Comparison of ENCODE assay signal across 23 mouse cellular contexts in the genomic region with DNA sequence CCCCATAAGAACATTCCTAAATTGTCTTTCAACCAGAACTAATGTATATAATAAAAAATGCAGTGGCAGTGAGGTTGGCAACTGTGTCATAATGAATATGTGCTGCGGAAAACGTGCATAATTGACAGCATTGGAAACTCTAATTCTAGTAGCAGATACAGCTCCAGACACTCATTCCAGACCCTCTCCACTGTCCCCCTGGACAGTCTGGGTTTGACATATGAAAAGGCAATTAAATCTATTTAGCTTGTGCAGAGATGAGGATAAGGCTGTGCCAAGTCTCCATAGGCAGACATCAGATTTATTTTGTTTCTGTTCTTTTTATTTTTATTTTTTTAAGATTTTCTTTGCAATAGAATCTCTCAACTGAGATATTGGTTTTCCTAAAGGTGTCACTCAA.
DNase-seq lines count a peak whose midpoint lies in the region; ATAC-seq and TF ChIP-seq lines count a peak whose summit lies in the region.
"Had no signal": no experiment of that assay in that cellular context is flagged by ENCODE, and none has a peak within 500 bp of the region (broad histone marks: within the 10 kb centered on the region; RNA-seq: fewer than 3 reads in every experiment).

No protein-coding gene starts in this region.

- no peak overlapping the region for H3K27ac ChIP-seq in hindbrain, embryonic 12.5 days
- H3K27ac ChIP-seq in hindbrain, embryonic 10.5 days = no peak overlapping the region
- no peak overlapping the region for H3K27ac ChIP-seq in midbrain, embryonic 14.5 days (replicated peaks; ENCODE audit: low read depth, low read length)
- no peak overlapping the region for H3K27ac ChIP-seq in midbrain, embryonic 10.5 days (replicated peaks)
- no peak overlapping the region for H3K27ac ChIP-seq in hindbrain, postnatal 0 days
- H3K27ac ChIP-seq: embryonic facial prominence, embryonic 12.5 days; embryonic facial prominence, embryonic 15.5 days; gastrocnemius, adult 2 months had no signal

- no peaks in the 10 kb centered on the region for H3K9me3 ChIP-seq in hindbrain, embryonic 12.5 days (replicated peaks)
- no peaks in the 10 kb centered on the region for H3K9me3 ChIP-seq in hindbrain, embryonic 10.5 days
- H3K9me3 ChIP-seq in midbrain, embryonic 14.5 days (ENCODE audit: control insufficient read depth, low read length) = no peaks in the 10 kb centered on the region
- no peaks in the 10 kb centered on the region for H3K9me3 ChIP-seq in midbrain, embryonic 10.5 days (replicated peaks)
- no peaks in the 10 kb centered on the region for H3K9me3 ChIP-seq in hindbrain, postnatal 0 days (ENCODE audit: low read length)
- H3K9me3 ChIP-seq: embryonic facial prominence, embryonic 12.5 days; embryonic facial prominence, embryonic 15.5 days had no signal

- ATAC-seq in hindbrain, embryonic 12.5 days (ENCODE audit: low FRiP score) = peak; percentile 62; the same call in 1 of the 2 replicates
- ATAC-seq in midbrain, embryonic 14.5 days (ENCODE audit: low FRiP score, low TSS enrichment) = 0 out of 2 replicates have a peak, but pooled peaks have one; percentile 18
- ATAC-seq in hindbrain, postnatal 0 days = 0 out of 2 replicates have a peak, but pooled peaks have one; percentile 24
- ATAC-seq: activated CD4-positive, CD25-positive, alpha-beta regulatory T cell, adult 4 months; forebrain, embryonic 14.5 days; forebrain, postnatal 0 days had no signal

- H3K36me3 ChIP-seq in hindbrain, embryonic 12.5 days = no peaks in the 10 kb centered on the region
- H3K36me3 ChIP-seq in hindbrain, embryonic 10.5 days = no peaks in the 10 kb centered on the region
- no peaks in the 10 kb centered on the region for H3K36me3 ChIP-seq in midbrain, embryonic 14.5 days (ENCODE audit: control insufficient read depth, insufficient read depth, low read length)
- H3K36me3 ChIP-seq in midbrain, embryonic 10.5 days = no peaks in the 10 kb centered on the region
- no peaks in the 10 kb centered on the region for H3K36me3 ChIP-seq in hindbrain, postnatal 0 days (ENCODE audit: insufficient read depth, low read length)
- H3K36me3 ChIP-seq: embryonic facial prominence, embryonic 12.5 days; embryonic facial prominence, embryonic 15.5 days had no signal

- no peak overlapping the region for H3K9ac ChIP-seq in hindbrain, embryonic 12.5 days
- no peak overlapping the region for H3K9ac ChIP-seq in midbrain, embryonic 14.5 days (replicated peaks; ENCODE audit: low read length)
- H3K9ac ChIP-seq in hindbrain, postnatal 0 days (replicated peaks; ENCODE audit: low read length) = no peak overlapping the region
- H3K9ac ChIP-seq: embryonic facial prominence, embryonic 12.5 days; embryonic facial prominence, embryonic 15.5 days; forebrain, postnatal 0 days had no signal

- intact Hi-C loops in heart, postnatal 10 days (cut with DNase I) = no loop called here

- H3K4me2 ChIP-seq in hindbrain, embryonic 12.5 days (replicated peaks) = no peak overlapping the region
- H3K4me2 ChIP-seq in midbrain, embryonic 14.5 days (ENCODE audit: low read length) = no peak overlapping the region
- H3K4me2 ChIP-seq in hindbrain, postnatal 0 days (ENCODE audit: low read depth, low read length) = no peak overlapping the region
- H3K4me2 ChIP-seq: embryonic facial prominence, embryonic 12.5 days; embryonic facial prominence, embryonic 15.5 days; heart, embryonic 11.5 days had no signal

- DNase-seq in hindbrain, embryonic 10.5 days (ENCODE audit: low spot score) = no peak
- DNase-seq in midbrain, embryonic 14.5 days = no peak
- no peak for DNase-seq in midbrain, embryonic 10.5 days (ENCODE audit: low spot score)
- peak; percentile 33 for DNase-seq in brain, embryonic 14.5 days (ENCODE audit: low read depth)
- DNase-seq in hindbrain, postnatal 0 days (ENCODE audit: low spot score) = no peak
- DNase-seq in heart, postnatal 10 days = no peak
- DNase-seq: adrenal gland, postnatal 10 days; adrenal gland, postnatal 36 days; cerebellum, adult 11 months; cerebellum, adult 2 months; cerebellum, adult 9-11 months; cerebellum, postnatal 25 days; forebrain, postnatal 0 days; gastrocnemius, adult 2 months; gastrocnemius, postnatal 14 days; heart, adult 11 months; heart, postnatal 4 days had no signal

- H3K4me3 ChIP-seq in hindbrain, embryonic 12.5 days = no peak overlapping the region
- no peak overlapping the region for H3K4me3 ChIP-seq in hindbrain, embryonic 10.5 days
- H3K4me3 ChIP-seq in midbrain, embryonic 14.5 days (replicated peaks; ENCODE audit: low read depth, low read length) = no peak overlapping the region
- no peak overlapping the region for H3K4me3 ChIP-seq in midbrain, embryonic 10.5 days
- H3K4me3 ChIP-seq in hindbrain, postnatal 0 days (ENCODE audit: low read length) = no peak overlapping the region
- H3K4me3 ChIP-seq: embryonic facial prominence, embryonic 12.5 days; embryonic facial prominence, embryonic 15.5 days; gastrocnemius, adult 2 months had no signal

- H3K27me3 ChIP-seq in hindbrain, embryonic 12.5 days = no peaks in the 10 kb centered on the region
- no peaks in the 10 kb centered on the region for H3K27me3 ChIP-seq in hindbrain, embryonic 10.5 days (ENCODE audit: insufficient read depth, poor library complexity, severe bottlenecking)
- no peaks in the 10 kb centered on the region for H3K27me3 ChIP-seq in midbrain, embryonic 14.5 days (ENCODE audit: control insufficient read depth, insufficient read depth, low read length)
- H3K27me3 ChIP-seq in midbrain, embryonic 10.5 days (ENCODE audit: low read depth, poor library complexity, severe bottlenecking) = no peaks in the 10 kb centered on the region
- H3K27me3 ChIP-seq in hindbrain, postnatal 0 days (ENCODE audit: insufficient read depth, low read length) = no peaks in the 10 kb centered on the region
- H3K27me3 ChIP-seq: embryonic facial prominence, embryonic 12.5 days; embryonic facial prominence, embryonic 15.5 days had no signal

- TF ChIP-seq CTCF in brain, embryonic 14.5 days (IDR thresholded peaks at IDR 0.05; ENCODE audit: borderline replicate concordance, extremely low read depth, insufficient read depth, insufficient read length) = no peak
- no peak for TF ChIP-seq CTCF in hindbrain, postnatal 0 days (IDR thresholded peaks at IDR 0.05; ENCODE audit: low read depth)

- no peak for TF ChIP-seq POLR2A in brain, embryonic 14.5 days (IDR thresholded peaks at IDR 0.05; ENCODE audit: borderline replicate concordance, extremely low read depth, insufficient read depth, insufficient read length, poor library complexity, severe bottlenecking)

- 0 out of 2 replicates have a peak, but pooled peaks cover 3% of the 10 kb centered on the region for H3K4me1 ChIP-seq in hindbrain, embryonic 12.5 days
- no peaks in the 10 kb centered on the region for H3K4me1 ChIP-seq in hindbrain, embryonic 10.5 days (replicated peaks)
- 0 out of 2 replicates have a peak, but pooled peaks cover 3% of the 10 kb centered on the region for H3K4me1 ChIP-seq in midbrain, embryonic 14.5 days (ENCODE audit: control insufficient read depth, insufficient read depth, low read length)
- H3K4me1 ChIP-seq in midbrain, embryonic 10.5 days = no peaks in the 10 kb centered on the region
- H3K4me1 ChIP-seq in hindbrain, postnatal 0 days (ENCODE audit: insufficient read depth, low read length) = no peaks in the 10 kb centered on the region
- H3K4me1 ChIP-seq: embryonic facial prominence, embryonic 12.5 days; embryonic facial prominence, embryonic 15.5 days had no signal

- WGBS in hindbrain, embryonic 12.5 days = 70% methylated on average over 2 of the region's 2 CpGs
- 78% methylated on average over 2 of the region's 2 CpGs for WGBS in hindbrain, embryonic 10.5 days
- 55% methylated on average over 2 of the region's 2 CpGs for WGBS in midbrain, embryonic 14.5 days
- 93% methylated on average over 2 of the region's 2 CpGs for WGBS in midbrain, embryonic 10.5 days
- 35% methylated on average over 2 of the region's 2 CpGs for WGBS in hindbrain, postnatal 0 days
